Mouse (Mus musculus): ENCODE results near the gene Cdc42bpg.

GRCm38 (mm10) chr19:6333761-6334595, 27.7 kb downstream of the Cdc42bpg start:
- TF ChIP-seq CTCF (IDR thresholded peaks at IDR 0.05; ENCODE audit: extremely low read depth, insufficient read depth, insufficient read length, insufficient replicate concordance), result no peak
- no peak for TF ChIP-seq POLR2A (IDR thresholded peaks at IDR 0.05; ENCODE audit: low read depth, low read length)

Data from spleen, adult 2 months (tissue).